Mouse (Mus musculus): ENCODE measurements at regions not wholly inside any gene's neighbourhood (a gene's known extent, or its start where the extent isn't known, plus 50 kb on each side); places are given as distances from the start of the nearest gene placed in this dataset.
"Not testable (repeated sequence)": the region's sequence is repeated elsewhere in the genome, so short reads cannot be mapped to it uniquely, and the experiment has no call there.

GRCm38 (mm10) chr7:138758386-138758785 lies 87.5 kb upstream of the Ppp2r2d start:
- DNase-seq (ENCODE audit: low read depth, low spot score), result no peak

DNA sequence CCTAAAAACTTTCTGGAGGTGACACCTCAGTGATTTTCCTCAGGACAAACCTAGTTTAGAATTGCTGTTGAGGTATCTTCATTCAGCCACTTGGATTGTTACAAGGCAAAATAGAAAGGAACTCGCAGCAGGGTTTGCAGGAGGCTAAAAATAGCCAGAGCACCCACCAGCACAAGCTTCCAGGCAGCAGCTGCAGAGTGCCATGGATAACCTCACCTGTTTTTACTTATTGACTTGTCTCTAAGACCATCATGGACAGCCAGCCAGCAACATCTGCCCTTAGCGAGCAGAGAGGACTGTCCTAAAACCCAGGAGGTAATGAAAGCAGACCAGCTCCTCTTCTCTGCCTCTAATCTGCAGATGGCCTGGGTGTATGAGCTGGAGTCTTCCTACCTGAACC lies 97.4 kb upstream of the Ppp2r2d start:
- peak; percentile 3 for DNase-seq (ENCODE audit: low read depth, low spot score)

DNA sequence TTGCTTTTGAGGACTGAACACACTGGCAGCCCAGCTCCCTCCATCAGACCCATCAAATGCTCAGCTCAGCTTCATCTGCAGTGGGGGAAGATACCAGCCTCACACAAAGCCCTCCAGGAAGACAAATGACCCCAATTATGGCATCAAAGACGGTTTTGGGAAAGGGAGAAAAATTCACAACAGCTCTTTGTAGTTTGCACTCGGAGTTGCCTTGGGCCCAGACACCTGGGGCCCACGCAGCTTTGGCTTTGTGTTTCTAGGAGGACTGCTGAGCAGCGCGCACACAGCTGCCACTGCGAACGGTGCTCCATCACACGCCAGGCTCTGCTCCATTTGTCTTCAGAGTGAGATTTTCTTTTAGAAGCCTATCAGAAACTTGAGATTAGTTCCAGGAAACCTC lies 99.3 kb upstream of the Ppp2r2d start:
- no peak for DNase-seq (ENCODE audit: low read depth, low spot score)

DNA sequence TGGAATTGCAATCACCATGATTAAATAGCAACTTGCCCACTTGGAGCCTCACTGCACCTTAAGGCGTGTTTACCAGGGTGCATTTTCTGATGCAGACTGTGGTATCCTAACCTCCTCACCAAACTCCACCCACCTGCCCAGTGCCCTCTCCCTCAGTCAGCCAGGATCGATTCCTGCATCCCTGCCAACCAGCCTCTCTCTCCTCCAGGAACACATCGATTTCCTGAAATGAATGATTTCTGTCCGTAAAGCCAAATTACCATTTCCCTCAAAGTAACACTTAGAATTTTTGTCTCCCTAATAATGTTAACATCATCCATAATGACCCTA lies 103.4 kb upstream of the Ppp2r2d start:
- no peak for DNase-seq (ENCODE audit: low read depth, low spot score)

GRCm38 (mm10) chr7:138741816-138742515 lies 103.9 kb upstream of the Ppp2r2d start:
- DNase-seq (ENCODE audit: low read depth, low spot score), result no peak

DNA sequence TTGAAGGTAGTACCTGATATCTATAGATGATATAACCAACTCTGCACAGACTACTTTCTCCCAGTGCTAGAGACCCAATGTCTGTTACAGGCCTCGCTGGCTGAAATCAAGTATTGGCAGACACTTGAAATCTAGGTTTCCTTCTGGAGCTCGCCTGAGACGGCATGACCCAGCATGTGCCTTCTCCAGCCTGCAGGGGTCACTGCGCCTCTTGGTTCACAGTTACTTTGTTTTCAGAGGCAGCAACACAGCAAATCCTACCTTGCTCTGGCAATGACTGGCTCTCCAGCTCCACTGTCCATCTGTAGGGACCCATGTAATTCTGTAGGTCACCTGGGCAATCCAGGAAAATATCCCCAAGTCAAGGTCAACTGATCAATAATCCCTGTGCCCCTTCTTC lies 111.6 kb upstream of the Ppp2r2d start:
- DNase-seq (ENCODE audit: low read depth, low spot score), result no peak

GRCm38 (mm10) chr7:138724829-138725228 lies 121.0 kb upstream of the Ppp2r2d start:
- DNase-seq (ENCODE audit: low read depth, low spot score), result no peak

- no peak for DNase-seq (ENCODE audit: low read depth, low spot score)
Measured at GRCm38 (mm10) chr7:138719608-138720007, 126.3 kb upstream of the Ppp2r2d start.

DNA sequence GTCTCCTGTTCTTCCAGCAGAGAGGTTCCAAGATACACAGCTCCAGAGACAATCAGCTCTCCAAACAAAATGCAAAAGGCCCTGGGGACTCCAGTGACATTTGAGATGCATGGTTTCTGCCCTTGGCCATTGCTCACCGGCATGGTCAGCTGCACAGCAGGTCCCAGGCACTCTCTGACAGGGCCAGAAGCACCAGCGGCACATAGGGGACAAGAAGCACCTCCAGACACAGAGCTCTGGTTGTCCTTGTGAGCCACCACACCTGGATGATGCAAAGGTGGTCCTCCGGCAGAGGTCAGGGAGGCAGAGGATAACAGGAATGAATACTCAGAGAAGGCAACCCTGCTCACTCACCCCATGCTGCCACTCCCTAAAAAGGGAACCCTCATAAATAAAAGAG lies 126.8 kb upstream of the Ppp2r2d start:
- no peak for DNase-seq (ENCODE audit: low read depth, low spot score)

- DNase-seq (ENCODE audit: low read depth, low spot score), result no peak
Measured at GRCm38 (mm10) chr7:138714731-138715130, 131.1 kb upstream of the Ppp2r2d start.

- DNase-seq (ENCODE audit: low read depth, low spot score), result no peak
Measured at GRCm38 (mm10) chr7:138708373-138708772, 137.5 kb upstream of the Ppp2r2d start.

- DNase-seq (ENCODE audit: low read depth, low spot score), result not testable (repeated sequence)
Measured at GRCm38 (mm10) chr7:138699599-138699998, 146.3 kb upstream of the Ppp2r2d start.

GRCm38 (mm10) chr7:138682161-138682560 lies 163.7 kb upstream of the Ppp2r2d start:
- DNase-seq (ENCODE audit: low read depth, low spot score), result no peak

GRCm38 (mm10) chr7:138680530-138680929 lies 165.3 kb upstream of the Ppp2r2d start:
- no peak for DNase-seq (ENCODE audit: low read depth, low spot score)

DNA sequence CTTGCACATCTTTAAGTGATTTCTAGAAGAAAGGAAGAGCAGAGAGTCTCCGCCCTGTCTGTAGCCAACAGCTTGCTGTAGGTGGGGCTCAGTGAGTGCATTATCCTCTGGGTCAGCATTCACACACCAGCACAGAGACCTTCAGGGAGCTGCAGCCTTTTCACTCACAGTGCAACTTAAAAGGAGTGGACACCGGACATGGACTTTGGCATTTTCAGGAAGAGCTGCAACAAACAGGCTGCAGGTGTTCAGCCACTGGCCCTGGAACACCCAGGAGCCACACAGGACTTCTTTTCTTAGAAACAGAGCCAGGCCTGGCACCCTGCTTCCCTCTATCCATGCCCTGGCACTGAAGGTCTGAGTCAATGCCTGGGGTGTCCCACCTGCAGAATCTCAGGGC lies 166.3 kb upstream of the Ppp2r2d start:
- DNase-seq (ENCODE audit: low read depth, low spot score), result no peak

DNA sequence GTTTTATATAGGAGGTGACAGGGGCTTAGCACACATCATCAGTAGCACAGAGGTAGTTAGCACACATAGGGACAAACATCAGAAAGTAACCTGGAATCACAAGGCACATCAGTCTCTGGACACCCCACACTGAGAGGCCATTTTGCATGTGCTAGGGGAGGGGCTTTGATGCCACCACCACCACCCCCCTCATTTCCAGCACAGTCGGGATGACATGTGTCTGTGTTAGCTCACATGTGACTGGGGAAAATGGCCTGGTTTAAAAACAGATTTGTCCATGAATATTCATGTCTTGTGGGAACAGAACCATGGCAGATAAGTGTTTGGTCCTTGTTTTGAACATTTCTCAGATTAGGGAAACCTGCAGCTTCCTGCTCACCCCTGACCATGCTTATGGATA lies 172.9 kb upstream of the Ppp2r2d start:
- no peak for DNase-seq (ENCODE audit: low read depth, low spot score)

GRCm38 (mm10) chr7:138668337-138668736 lies 177.5 kb upstream of the Ppp2r2d start:
- peak; percentile 33 for DNase-seq (ENCODE audit: low read depth, low spot score)

DNA sequence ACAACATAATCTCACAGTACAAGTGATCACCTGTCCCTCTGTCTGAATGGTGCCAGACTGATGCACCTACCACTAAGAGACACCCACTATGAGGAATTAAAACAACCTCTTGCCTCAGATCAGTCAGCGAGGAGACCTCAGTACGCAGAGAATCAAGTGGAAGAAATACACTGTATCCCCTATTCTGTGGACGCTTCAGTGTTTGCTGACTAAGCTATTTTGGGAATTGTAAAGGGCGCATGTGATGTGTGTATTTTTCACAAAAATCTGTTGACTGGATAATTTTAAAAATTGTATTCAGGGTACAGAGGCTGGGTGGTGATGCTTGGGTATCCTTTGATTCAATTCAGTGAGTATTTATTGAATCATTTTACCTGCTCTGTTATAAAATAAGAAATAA lies 185.8 kb upstream of the Ppp2r2d start:
- no peak for DNase-seq (ENCODE audit: low read depth, low spot score)

GRCm38 (mm10) chr7:138657521-138657920 lies 188.4 kb upstream of the Ppp2r2d start:
- DNase-seq (ENCODE audit: low read depth, low spot score), result no peak

DNA sequence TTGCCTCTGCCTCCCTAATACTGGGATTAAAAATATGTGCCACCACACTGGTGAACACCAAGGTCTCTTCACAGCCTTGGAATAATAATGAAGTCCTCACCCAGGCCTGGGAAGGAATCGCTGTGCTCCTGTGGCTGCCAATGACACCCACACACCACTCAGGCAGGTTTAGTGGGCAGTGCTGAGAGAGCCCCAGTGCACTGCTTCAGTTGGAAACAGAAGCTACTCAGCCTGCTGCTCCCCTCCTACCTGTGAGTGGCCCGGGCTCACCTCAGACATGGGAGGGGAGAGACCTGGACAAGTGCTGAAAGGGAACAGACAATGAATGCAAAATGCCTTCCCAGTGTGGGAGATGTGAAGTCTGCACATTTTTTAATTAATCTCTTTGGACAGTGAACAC lies 188.8 kb upstream of the Ppp2r2d start:
- DNase-seq (ENCODE audit: low read depth, low spot score), result no peak

DNA sequence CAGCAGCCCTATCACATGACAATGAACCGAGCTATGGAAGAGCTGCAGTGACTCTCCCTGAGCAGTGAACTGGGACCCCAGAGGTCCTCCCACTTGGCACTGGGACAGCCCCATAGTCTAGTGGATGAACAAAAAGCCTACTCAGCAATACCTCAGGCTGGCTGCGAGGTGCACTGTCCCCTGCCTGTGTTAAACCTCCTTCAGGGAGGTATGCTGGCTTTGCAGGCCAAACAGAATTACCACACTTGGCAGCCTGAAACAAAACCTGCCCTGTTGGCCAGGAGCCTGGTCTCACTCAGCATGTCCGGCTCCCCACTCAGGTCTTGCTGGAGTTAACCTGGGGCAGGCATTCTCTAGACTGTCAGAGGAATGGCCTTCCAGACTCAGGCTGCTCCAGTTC lies 189.9 kb upstream of the Ppp2r2d start:
- no peak for DNase-seq (ENCODE audit: low read depth, low spot score)

DNA sequence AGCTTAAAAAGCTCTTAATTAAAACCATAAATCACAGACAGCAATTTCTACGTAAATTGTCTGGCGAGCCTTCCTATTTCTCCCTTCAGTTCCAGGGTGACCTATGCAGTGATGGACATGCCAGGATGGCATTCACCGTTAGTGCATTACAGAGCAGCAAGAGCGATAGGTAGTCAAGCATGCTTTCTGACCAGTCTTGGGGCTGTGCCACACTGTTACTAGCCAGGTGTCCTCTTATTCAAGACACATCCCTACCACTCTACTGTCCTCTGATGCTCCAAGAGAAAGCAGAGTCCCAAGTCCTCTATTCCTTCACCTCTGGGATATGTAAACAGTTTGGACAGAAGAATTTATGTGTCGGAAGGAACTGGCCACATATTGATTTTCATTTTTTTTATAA lies 194.9 kb upstream of the Ppp2r2d start:
- no peak for DNase-seq (ENCODE audit: low read depth, low spot score)

DNA sequence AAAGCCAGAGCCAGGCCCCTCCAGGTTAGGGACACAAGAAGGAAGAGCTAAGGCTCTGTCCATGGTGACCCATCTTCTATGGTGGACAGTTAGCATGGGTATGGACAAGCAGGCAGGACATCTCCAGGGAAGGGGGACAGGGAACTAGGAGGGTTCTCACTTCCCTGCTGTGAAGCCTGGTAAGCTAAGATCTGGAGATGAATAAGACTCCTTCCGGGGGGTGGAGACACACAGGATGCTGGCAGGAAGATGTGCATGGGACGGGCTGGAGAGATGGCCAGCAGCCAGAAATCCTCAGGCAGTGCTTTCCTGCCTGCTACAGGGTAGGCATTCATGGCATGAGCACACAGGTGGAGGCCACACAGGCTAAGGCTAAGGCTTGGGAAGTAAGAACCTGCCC lies 198.2 kb upstream of the Ppp2r2d start:
- DNase-seq (ENCODE audit: low read depth, low spot score), result no peak

GRCm38 (mm10) chr7:138640492-138641165 lies 205.2 kb upstream of the Ppp2r2d start:
- no peak for DNase-seq (ENCODE audit: low read depth, low spot score)

All from telencephalon, adult 2 months (tissue).